Mouse (Mus musculus) myocyte (in vitro differentiated cells): ENCODE results near the gene Ppfia1. TPM values are rescaled to one million over a fixed set of nuclear protein-coding genes. Genes with fewer than 3 reads are reported as not detected.

Experiments
- H3K27me3 ChIP-seq: one replicate; pipeline ENCODE4 v1.6.1; 2011; ENCODE audit not compliant: control insufficient read depth, insufficient read depth, insufficient read length
- H3K36me3 ChIP-seq: one replicate; pipeline ENCODE4 v1.6.1; 2011; ENCODE audit not compliant: control insufficient read depth, insufficient read depth
- H3K4me2 ChIP-seq: one replicate; pipeline ENCODE4 v1.6.1; 2011; ENCODE audit warnings: low read depth, control low read depth
- H3K4me3 ChIP-seq: one replicate; pipeline ENCODE4 v1.5.1; 2011; ENCODE audit warnings: mild to moderate bottlenecking, control low read depth, moderate library complexity
- H3K79me2 ChIP-seq: one replicate; pipeline ENCODE4 v1.6.1; 2011; ENCODE audit not compliant: control insufficient read depth, insufficient read depth
- H3ac ChIP-seq: one replicate; pipeline ENCODE4 v1.6.1; 2011; ENCODE audit not compliant: control insufficient read depth, insufficient read length
- CEBPB ChIP-seq: IDR thresholded peaks from 2 replicates; pipeline ENCODE4 v1.6.1; 2011; ENCODE audit warnings: mild to moderate bottlenecking, moderate library complexity; ENCODE audit not compliant: poor library complexity, insufficient read depth, severe bottlenecking
- E2F4 ChIP-seq: IDR thresholded peaks from one replicate; pipeline ENCODE4 v1.6.1; 2011; ENCODE audit warnings: mild to moderate bottlenecking, control low read depth, moderate library complexity; ENCODE audit not compliant: insufficient read depth
- MAX ChIP-seq: IDR thresholded peaks from one replicate; pipeline ENCODE4 v1.6.1; 2011; ENCODE audit warnings: low read depth, mild to moderate bottlenecking, control low read depth
- MYOD1 ChIP-seq, 3 experiments: IDR thresholded peaks; one replicate each; pipeline ENCODE4 v1.6.1; 2011; ENCODE audit warnings: control low read depth in 2 of 3, low read depth in 2 of 3, mild to moderate bottlenecking in 2 of 3, moderate library complexity in 1 of 3; ENCODE audit not compliant: insufficient read length in 2 of 3, control insufficient read depth in 1 of 3
- MYOG ChIP-seq, 3 experiments: IDR thresholded peaks; one replicate each; pipeline ENCODE4 v1.6.1; 2011; ENCODE audit warnings: control low read depth in 2 of 3, low read depth in 2 of 3, mild to moderate bottlenecking in 2 of 3; ENCODE audit not compliant: insufficient read length in 2 of 3, control insufficient read depth in 1 of 3, insufficient read depth in 1 of 3
- POLR2A ChIP-seq: IDR thresholded peaks from one replicate; pipeline ENCODE4 v1.6.1; 2011; ENCODE audit warnings: low read depth, mild to moderate bottlenecking, control low read depth, moderate library complexity; ENCODE audit not compliant: insufficient read length
- POLR2AphosphoS2 ChIP-seq: IDR thresholded peaks from one replicate; pipeline ENCODE4 v1.6.1; 2011; ENCODE audit warnings: low read depth, control low read depth; ENCODE audit not compliant: insufficient read length
- REST ChIP-seq: IDR thresholded peaks from one replicate; pipeline ENCODE4 v1.6.1; 2011; ENCODE audit warnings: mild to moderate bottlenecking, control low read depth, moderate library complexity; ENCODE audit not compliant: insufficient read depth, insufficient read length
- SRF ChIP-seq: IDR thresholded peaks from one replicate; pipeline ENCODE4 v1.6.1; 2011; ENCODE audit warnings: low read depth; ENCODE audit not compliant: control insufficient read depth, insufficient read length
- TCF12 ChIP-seq: IDR thresholded peaks from one replicate; pipeline ENCODE4 v1.6.1; 2011; ENCODE audit warnings: mild to moderate bottlenecking, control low read depth; ENCODE audit not compliant: poor library complexity, insufficient read depth, severe bottlenecking
- TCF3 ChIP-seq: IDR thresholded peaks from one replicate; pipeline ENCODE4 v1.6.1; 2011; ENCODE audit warnings: low read depth, control low read depth; ENCODE audit not compliant: insufficient read length
- USF1 ChIP-seq: IDR thresholded peaks from one replicate; pipeline ENCODE4 v1.6.1; 2011; ENCODE audit warnings: low read depth, mild to moderate bottlenecking, control low read depth, moderate library complexity
- polyA plus RNA-seq: library from polyadenylated mRNA; unstranded; fragments of >200 nt; fragmentation: generic; extraction: Trizol; gene quantifications from one replicate; pipeline ENCODE4 v1.2.1, GENCODE M21; 2012; ENCODE audit warnings: missing spikeins

The Ppfia1 gene
- polyA plus RNA-seq, 1 experiment: 17.8 TPM

- Histone ChIP-seq H3K27me3 (no peaks in the 10 kb centered on the region), H3K4me2 (no peak overlapping the region), H3K36me3 (peaks cover 11% of the 10 kb centered on the region), H3ac (no peak overlapping the region), H3K79me2 (no peaks in the 10 kb centered on the region), H3K4me3 (no peak overlapping the region)
- TF ChIP-seq MYOD1 (IDR thresholded peaks at IDR 0.05; ENCODE audit: control insufficient read depth in 1 of 3, insufficient read length in 2 of 3, low read depth in 2 of 3) (peak; percentile 23 to 60 (median 25)), MYOG (IDR thresholded peaks at IDR 0.05; ENCODE audit: control insufficient read depth in 1 of 3, insufficient read depth in 1 of 3, insufficient read length in 2 of 3, low read depth in 2 of 3) (peak in 2 of 3 experiments; percentile 25 to 53), TCF12 (peak; percentile 9), CEBPB (no peak)
These were observed 73.2 kb downstream of the Ppfia1 start for GRCm38 (mm10) chr7:144480314-144480713.

- H3K79me2 ChIP-seq: no peaks in the 10 kb centered on the region
- H3K4me2 ChIP-seq: no peak overlapping the region
- H3K27me3 ChIP-seq: no peaks in the 10 kb centered on the region
- no peak overlapping the region for H3ac ChIP-seq
- peak in 2 of 3 experiments; percentile 49 to 71 for TF ChIP-seq MYOD1 (IDR thresholded peaks at IDR 0.05; ENCODE audit: control insufficient read depth in 1 of 3, insufficient read length in 2 of 3, low read depth in 2 of 3)
- peak in 2 of 3 experiments; percentile 76 to 85 for TF ChIP-seq MYOG (IDR thresholded peaks at IDR 0.05; ENCODE audit: control insufficient read depth in 1 of 3, insufficient read depth in 1 of 3, insufficient read length in 2 of 3, low read depth in 2 of 3)
- no peak for TF ChIP-seq E2F4
- H3K36me3 ChIP-seq: peaks cover 11% of the 10 kb centered on the region
- H3K4me3 ChIP-seq: no peak overlapping the region
These were observed 74.0 kb downstream of the Ppfia1 start for GRCm38 (mm10) chr7:144479569-144479968.

- TF ChIP-seq TCF12 (no peak), SRF (no peak), CEBPB (no peak), REST (no peak), MAX (no peak), MYOG (IDR thresholded peaks at IDR 0.05; ENCODE audit: control insufficient read depth in 1 of 3, insufficient read depth in 1 of 3, insufficient read length in 2 of 3, low read depth in 2 of 3) (no peak), E2F4 (no peak), POLR2A (no peak)
- Histone ChIP-seq H3ac (no peak overlapping the region), H3K36me3 (no peaks in the 10 kb centered on the region), H3K4me2 (no peak overlapping the region), H3K27me3 (no peaks in the 10 kb centered on the region), H3K79me2 (no peaks in the 10 kb centered on the region), H3K4me3 (no peak overlapping the region)
These were observed 77.8 kb downstream of the Ppfia1 start for GRCm38 (mm10) chr7:144475741-144476140.

GRCm38 (mm10) chr7:144473486-144473885 is 80.0 kb downstream of the Ppfia1 start:
- peaks cover 18% of the 10 kb centered on the region for H3K79me2 ChIP-seq
- no peak overlapping the region for H3K4me3 ChIP-seq
- H3K4me2 ChIP-seq: no peak overlapping the region
- no peak overlapping the region for H3ac ChIP-seq
- no peaks in the 10 kb centered on the region for H3K36me3 ChIP-seq
- TF ChIP-seq POLR2A (no peak), MYOG (IDR thresholded peaks at IDR 0.05; ENCODE audit: control insufficient read depth in 1 of 3, insufficient read depth in 1 of 3, insufficient read length in 2 of 3, low read depth in 2 of 3) (no peak), POLR2AphosphoS2 (no peak), MYOD1 (IDR thresholded peaks at IDR 0.05; ENCODE audit: control insufficient read depth in 1 of 3, insufficient read length in 2 of 3, low read depth in 2 of 3) (no peak), E2F4 (no peak), CEBPB (no peak), USF1 (no peak), TCF3 (no peak), TCF12 (no peak), SRF (no peak), MAX (no peak), REST (no peak)
- H3K27me3 ChIP-seq: no peaks in the 10 kb centered on the region

- Histone ChIP-seq H3K79me2 (peaks cover 41% of the 10 kb centered on the region), H3K4me3 (peak overlapping the region; percentile 88), H3ac (peak overlapping the region; percentile 95), H3K36me3 (no peaks in the 10 kb centered on the region), H3K27me3 (no peaks in the 10 kb centered on the region), H3K4me2 (peak overlapping the region; percentile 63)
- TF ChIP-seq MYOG (IDR thresholded peaks at IDR 0.05; ENCODE audit: control insufficient read depth in 1 of 3, insufficient read depth in 1 of 3, insufficient read length in 2 of 3, low read depth in 2 of 3): no peak
- TF ChIP-seq USF1: no peak
- TF ChIP-seq POLR2A: no peak
- TF ChIP-seq REST: no peak
- TF ChIP-seq POLR2AphosphoS2: no peak
These were observed 82.4 kb downstream of the Ppfia1 start for GRCm38 (mm10) chr7:144471103-144471502.
